Mouse (Mus musculus): ENCODE measurements around the gene Fitm1.

GRCm38 (mm10) chr14:55560202-55561073 lies 15.0 kb upstream of the Fitm1 start, which contains the start of gene A730061H03Rik:
- TF ChIP-seq CTCF (IDR thresholded peaks at IDR 0.05; ENCODE audit: control insufficient read depth, insufficient read depth, low read length) (no peak), POLR2A (IDR thresholded peaks at IDR 0.05; ENCODE audit: borderline replicate concordance, control insufficient read depth, low read depth, low read length) (peak; percentile 26; the same call in 1 of the 2 replicates)

Measured in bone marrow, adult 2 months (tissue).